In genomic region chr13:102533784-102534183, GRCm38 (mm10) we compare ENCODE assay signal across 8 mouse cellular contexts.
DNase-seq lines count a peak whose midpoint lies in the region; ATAC-seq and TF ChIP-seq lines count a peak whose summit lies in the region.

No protein-coding gene starts in this region.

- H3K27me3 ChIP-seq in midbrain, postnatal 0 days (ENCODE audit: insufficient read depth, low read length) = 0 out of 2 replicates have a peak, but pooled peaks cover 3% of the 10 kb centered on the region

- H3K9ac ChIP-seq in midbrain, postnatal 0 days (replicated peaks; ENCODE audit: low read length, poor library complexity, severe bottlenecking) = no peak overlapping the region

- no peak overlapping the region for H3K4me2 ChIP-seq in midbrain, postnatal 0 days (ENCODE audit: low read depth, low read length, poor library complexity, severe bottlenecking)

- H3K36me3 ChIP-seq in midbrain, postnatal 0 days (ENCODE audit: insufficient read depth, low read length) = no peaks in the 10 kb centered on the region

- TF ChIP-seq CTCF in midbrain, postnatal 0 days (IDR thresholded peaks at IDR 0.05) = no peak; the same call in 1 of the 2 replicates

- 0 out of 2 replicates have a peak, but pooled peaks cover 3% of the 10 kb centered on the region for H3K4me1 ChIP-seq in midbrain, postnatal 0 days (ENCODE audit: insufficient read depth, low read length)

- no peak overlapping the region for H3K4me3 ChIP-seq in midbrain, postnatal 0 days (ENCODE audit: low read depth, low read length)

- 0 out of 2 replicates have a peak, but pooled peaks have one; percentile 60 for ATAC-seq in midbrain, postnatal 0 days (ENCODE audit: low FRiP score)

- H3K9me3 ChIP-seq in midbrain, postnatal 0 days (ENCODE audit: low read length) = no peaks in the 10 kb centered on the region

- peak; percentile 10 to 50 for DNase-seq in cerebellum, postnatal 25 days
- DNase-seq in cerebellum, adult 9-11 months = no peak
- peak; percentile 33 for DNase-seq in MN1 (ENCODE audit: low spot score)
- DNase-seq in frontal cortex, postnatal 36 days (ENCODE audit: low spot score in 2 of 2) = peak; percentile 55 to 61
- DNase-seq in layer of hippocampus, postnatal 14 days (ENCODE audit: low spot score in 2 of 2) = peak; percentile 32 to 77
- DNase-seq in midbrain, postnatal 0 days (ENCODE audit: low spot score) = peak; percentile 76
- DNase-seq in retina, postnatal 1 day = no peak
- DNase-seq in thymus, adult 18-20 months = no peak

- WGBS in midbrain, postnatal 0 days = 20% methylated on average over 4 of the region's 4 CpGs

- no peak overlapping the region for H3K27ac ChIP-seq in midbrain, postnatal 0 days (ENCODE audit: low read depth, low read length)

Comparison
In these comparisons a context has a peak if more than half of its experiments do, and no peak if none do; other contexts are left out.
1. DNase-seq: peak in cerebellum, postnatal 25 days (2 of 2), MN1 (single experiment), frontal cortex, postnatal 36 days (2 of 2), layer of hippocampus, postnatal 14 days (2 of 2) and midbrain, postnatal 0 days (single experiment); none in cerebellum, adult 9-11 months (single experiment), retina, postnatal 1 day (single experiment) and thymus, adult 18-20 months (0 of 2).